Mouse (Mus musculus): Measurements from ENCODE around the gene Krtcap3.

DNA sequence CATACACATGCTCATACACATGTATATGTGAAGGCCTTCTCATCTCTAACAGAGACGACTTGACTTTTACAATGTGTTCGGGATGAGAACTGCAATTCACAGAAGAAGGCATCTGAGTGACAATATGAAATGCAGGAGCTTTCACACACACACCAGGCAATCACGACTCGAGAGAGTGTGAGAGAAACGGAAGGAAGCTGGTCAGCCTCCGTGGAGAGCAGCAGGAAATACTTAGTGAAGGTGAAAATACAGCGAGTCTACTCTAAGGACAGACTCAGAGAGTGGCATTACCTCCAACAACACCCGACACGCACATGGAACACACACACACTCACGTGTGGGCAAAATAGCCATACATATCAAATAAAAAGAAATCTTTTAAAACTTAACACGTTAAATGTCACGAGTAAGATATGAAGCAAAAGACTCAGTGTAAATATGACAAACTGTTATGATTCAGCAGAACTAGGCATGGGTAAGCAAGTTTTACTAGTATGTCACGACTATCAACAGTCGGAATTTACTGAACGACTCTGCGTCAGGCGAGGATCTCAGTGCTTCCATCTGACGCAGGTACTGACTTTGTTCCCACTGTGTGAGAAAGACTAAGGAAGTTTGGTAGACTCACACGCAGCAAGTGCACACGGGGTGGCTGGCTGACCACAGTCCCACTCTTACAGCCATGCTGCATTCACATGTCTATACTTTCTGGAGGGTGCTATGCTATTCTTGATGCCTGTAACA lies 27.9 kb downstream of the Krtcap3 start:
- TF ChIP-seq CTCF (IDR thresholded peaks at IDR 0.05; ENCODE audit: low read depth) (no peak), EP300 (IDR thresholded peaks at IDR 0.05; ENCODE audit: low read depth) (no peak)
